In genomic region chr8:125897388-125897787, GRCm38 (mm10) we compare ENCODE assay signal across 11 mouse cellular contexts. TPM values are rescaled to one million over a fixed set of nuclear protein-coding genes. Genes with fewer than 3 reads are reported as not detected.
DNase-seq lines count a peak whose midpoint lies in the region; ATAC-seq and TF ChIP-seq lines count a peak whose summit lies in the region.
"Had no signal": no experiment of that assay in that cellular context is flagged by ENCODE, and none has a peak within 500 bp of the region (broad histone marks: within the 10 kb centered on the region; RNA-seq: fewer than 3 reads in every experiment).

No protein-coding gene starts in this region.

- peaks cover 30% of the 10 kb centered on the region for H3K27me3 ChIP-seq in kidney, embryonic 15.5 days
- H3K27me3 ChIP-seq in hindbrain, embryonic 10.5 days (ENCODE audit: insufficient read depth, poor library complexity, severe bottlenecking) = peaks cover 42% of the 10 kb centered on the region
- H3K27me3 ChIP-seq in midbrain, embryonic 14.5 days (ENCODE audit: control insufficient read depth, insufficient read depth, low read length) = no peaks in the 10 kb centered on the region

- H3K4me1 ChIP-seq in kidney, embryonic 15.5 days = peaks cover 14% of the 10 kb centered on the region
- H3K4me1 ChIP-seq in cortical plate, adult 2 months (ENCODE audit: control insufficient read depth, insufficient read depth, low read length) = peaks cover 4% of the 10 kb centered on the region; the same call in 1 of the 2 replicates
- peaks cover 10% of the 10 kb centered on the region for H3K4me1 ChIP-seq in hindbrain, embryonic 10.5 days (replicated peaks)
- peaks cover 14% of the 10 kb centered on the region for H3K4me1 ChIP-seq in midbrain, embryonic 14.5 days (ENCODE audit: control insufficient read depth, insufficient read depth, low read length)

- TF ChIP-seq POLR2A in cortical plate, adult 2 months (IDR thresholded peaks at IDR 0.05; ENCODE audit: extremely low read depth, insufficient read depth, low read length) = no peak

- H3K4me2 ChIP-seq in kidney, embryonic 15.5 days = peak overlapping the region; percentile 58; the same call in 1 of the 2 replicates
- H3K4me2 ChIP-seq in midbrain, embryonic 14.5 days (ENCODE audit: low read length) = peak overlapping the region; percentile 75

- H3K27ac ChIP-seq in kidney, embryonic 15.5 days = no peak overlapping the region
- H3K27ac ChIP-seq in cortical plate, adult 2 months (ENCODE audit: insufficient read depth, low read length) = no peak overlapping the region
- H3K27ac ChIP-seq in hindbrain, embryonic 10.5 days = no peak overlapping the region
- H3K27ac ChIP-seq in midbrain, embryonic 14.5 days (replicated peaks; ENCODE audit: low read depth, low read length) = no peak overlapping the region; the same call in 1 of the 2 replicates
- H3K27ac ChIP-seq: embryonic facial prominence, embryonic 10.5 days; liver, embryonic 12.5 days had no signal

- 66% methylated on average over 11 of the region's 11 CpGs for WGBS in kidney, embryonic 15.5 days
- 61% methylated on average over 11 of the region's 11 CpGs for WGBS in hindbrain, embryonic 10.5 days
- 60% methylated on average over 11 of the region's 11 CpGs for WGBS in midbrain, embryonic 14.5 days

- H3K36me3 ChIP-seq in kidney, embryonic 15.5 days = no peaks in the 10 kb centered on the region
- no peaks in the 10 kb centered on the region for H3K36me3 ChIP-seq in hindbrain, embryonic 10.5 days
- H3K36me3 ChIP-seq in midbrain, embryonic 14.5 days (ENCODE audit: control insufficient read depth, insufficient read depth, low read length) = no peaks in the 10 kb centered on the region
- H3K36me3 ChIP-seq: embryonic facial prominence, embryonic 10.5 days; liver, embryonic 12.5 days had no signal

- no peaks in the 10 kb centered on the region for H3K9me3 ChIP-seq in kidney, embryonic 15.5 days (replicated peaks)
- no peaks in the 10 kb centered on the region for H3K9me3 ChIP-seq in hindbrain, embryonic 10.5 days
- H3K9me3 ChIP-seq in midbrain, embryonic 14.5 days (ENCODE audit: control insufficient read depth, low read length) = no peaks in the 10 kb centered on the region
- H3K9me3 ChIP-seq: embryonic facial prominence, embryonic 10.5 days; liver, embryonic 12.5 days had no signal

- DNase-seq in kidney, adult 11 months = no peak
- DNase-seq in hindbrain, embryonic 10.5 days (ENCODE audit: low spot score) = no peak
- DNase-seq in midbrain, embryonic 14.5 days = no peak
- no peak for DNase-seq in liver
- DNase-seq in gastrocnemius, postnatal 10 days = no peak
- no peak for DNase-seq in ovary, postnatal 14 days (ENCODE audit: low spot score)
- DNase-seq: heart, adult 11 months had no signal

- H3K9ac ChIP-seq in kidney, embryonic 15.5 days = no peak overlapping the region
- H3K9ac ChIP-seq in midbrain, embryonic 14.5 days (replicated peaks; ENCODE audit: low read length) = peak overlapping the region; percentile 81
- H3K9ac ChIP-seq: liver, embryonic 12.5 days had no signal

- no peak for TF ChIP-seq CTCF in cortical plate, adult 2 months (IDR thresholded peaks at IDR 0.05; ENCODE audit: extremely low read depth, insufficient read depth, low read length)

- no peak for ATAC-seq in kidney, embryonic 15.5 days (replicated peaks; ENCODE audit: low FRiP score)
- no peak for ATAC-seq in midbrain, embryonic 14.5 days (ENCODE audit: low FRiP score, low TSS enrichment)

- no peak overlapping the region for H3K4me3 ChIP-seq in kidney, embryonic 15.5 days (replicated peaks)
- peak overlapping the region; percentile 81 for H3K4me3 ChIP-seq in cortical plate, adult 2 months (ENCODE audit: insufficient read depth, low read length)
- peak overlapping the region; percentile 51 for H3K4me3 ChIP-seq in hindbrain, embryonic 10.5 days
- H3K4me3 ChIP-seq in midbrain, embryonic 14.5 days (replicated peaks; ENCODE audit: low read depth, low read length) = peak overlapping the region; percentile 62
- H3K4me3 ChIP-seq: liver, embryonic 12.5 days had no signal

RNA-seq across cellular contexts. Expression of gene Pcnx2, which starts 0.7 kb away (rescaled TPM):
- polyA plus RNA-seq in kidney, embryonic 15.5 days (2015; fragmentation: Nextera tagmentation; extraction: Ambion mirVana) = 0.24 and 0.48 TPM in 2 replicates
- polyA plus RNA-seq in cortical plate, adult 2 months (2012; rRNA removed) = 54.4 and 57.8 TPM in 2 replicates
- 0.39 and 0.52 TPM in 2 replicates for polyA plus RNA-seq in hindbrain, embryonic 10.5 days (2016; fragmentation: Nextera tagmentation; extraction: Ambion mirVana)
- polyA plus RNA-seq in midbrain, embryonic 14.5 days (2014; fragmentation: Nextera tagmentation; extraction: Ambion mirVana) = 3.9 and 4.5 TPM in 2 replicates
- under 1 TPM; 0.45 to 0.59 TPM for total RNA-seq in gastrocnemius, postnatal 10 days (2021)

RNA-seq across cellular contexts. Expression of gene Map3k21, which starts 12.9 kb away (rescaled TPM):
- polyA plus RNA-seq in kidney, embryonic 15.5 days (2015; fragmentation: Nextera tagmentation; extraction: Ambion mirVana) = 4.2 and 4.6 TPM in 2 replicates
- polyA plus RNA-seq in cortical plate, adult 2 months (2012; rRNA removed) = 2.4 and 2.5 TPM in 2 replicates
- polyA plus RNA-seq in hindbrain, embryonic 10.5 days (2016; fragmentation: Nextera tagmentation; extraction: Ambion mirVana) = 0.02 and 0.03 TPM in 2 replicates
- polyA plus RNA-seq in midbrain, embryonic 14.5 days (2014; fragmentation: Nextera tagmentation; extraction: Ambion mirVana) = 0.63 and 0.90 TPM in 2 replicates
- under 1 TPM; 0.21 to 0.41 TPM for total RNA-seq in gastrocnemius, postnatal 10 days (2021)

Comparison
In these comparisons a context has a peak if more than half of its experiments do, and no peak if none do; other contexts are left out.
1. RNA of gene Pcnx2, which starts 0.7 kb away (polyA plus RNA-seq): 54.4 to 57.8 TPM in cortical plate, adult 2 months; 3.9 to 4.5 TPM in midbrain, embryonic 14.5 days, 0.39 to 0.52 TPM in hindbrain, embryonic 10.5 days and 0.24 to 0.48 TPM in kidney, embryonic 15.5 days; every median in the first group is over 10 times any median in the second.